Mouse (Mus musculus) embryonic facial prominence, embryonic 14.5 days (tissue): ENCODE measurements around the gene Mef2c. TPM values are rescaled to one million over a fixed set of nuclear protein-coding genes. Genes with fewer than 3 reads are reported as not detected.
A peak's percentile ranks its signal among the peaks of the same experiment; 100 is the strongest.

ENCODE experiments used
- ATAC-seq: fragments of 200-750 bp; cut with Nextera tagmentation; 2 replicates; pipeline ENCODE4 v1.8.0; 2017; ENCODE audit warnings: low read depth, moderate number of reproducible peaks, moderate TSS enrichment
- DNase-seq: peaks from one replicate; pipeline ENCODE4 v3.0.0-alpha.2; 2015; ENCODE audit warnings: low spot score
- H3K27ac ChIP-seq: fragments of 300-500 bp; sonication (generic); replicated peaks from 2 replicates; pipeline ENCODE4 v1.5.1; 2014; ENCODE audit warnings: low read depth, mild to moderate bottlenecking, low read length, moderate library complexity
- H3K27me3 ChIP-seq: fragments of 300-500 bp; sonication (generic); replicated peaks from 2 replicates; pipeline ENCODE4 v1.6.1; 2014; ENCODE audit warnings: low read length; ENCODE audit not compliant: control insufficient read depth, insufficient read depth
- H3K36me3 ChIP-seq: fragments of 300-500 bp; sonication (generic); 2 replicates; pipeline ENCODE4 v1.6.1; 2014; ENCODE audit warnings: low read length, mixed read lengths; ENCODE audit not compliant: control insufficient read depth, insufficient read depth
- H3K4me1 ChIP-seq: fragments of 300-500 bp; sonication (generic); 2 replicates; pipeline ENCODE4 v1.6.1; 2014; ENCODE audit warnings: antibody characterized with exemption, low read length; ENCODE audit not compliant: control insufficient read depth, insufficient read depth
- H3K4me2 ChIP-seq: fragments of 300-500 bp; sonication (generic); 2 replicates; pipeline ENCODE4 v1.6.1; 2014; ENCODE audit warnings: low read depth, mild to moderate bottlenecking, low read length, moderate library complexity, mixed read lengths
- H3K4me3 ChIP-seq: fragments of 300-500 bp; sonication (generic); 2 replicates; pipeline ENCODE4 v1.5.1; 2014; ENCODE audit warnings: low read depth, mild to moderate bottlenecking, low read length
- H3K9ac ChIP-seq: fragments of 300-500 bp; sonication (generic); 2 replicates; pipeline ENCODE4 v1.6.1; 2014; ENCODE audit warnings: low read depth, mild to moderate bottlenecking, low read length, moderate library complexity, mixed read lengths
- H3K9me3 ChIP-seq: fragments of 300-500 bp; sonication (generic); 2 replicates; pipeline ENCODE4 v1.6.1; 2016; ENCODE audit warnings: low read length; ENCODE audit not compliant: control insufficient read depth
- WGBS: fragments of 180-500 bp; shearing (Covaris S2); extraction: QIAGEN DNeasy Blood & Tissue Kit; methylation state at CpG from one replicate; pipeline ENCODE4 v1.1.7; 2014; 5-methylcytosine and 5-hydroxymethylcytosine counted together
- polyA plus RNA-seq: library from polyadenylated mRNA; unstranded; fragments of >200 nt; fragmentation: Nextera tagmentation; extraction: Ambion mirVana; gene quantifications from 2 replicates; pipeline ENCODE4 v1.2.1, GENCODE M21; 2014

Gene Mef2c
- polyA plus RNA-seq, 1 experiment from 2014 or later, result 224 TPM

DNA sequence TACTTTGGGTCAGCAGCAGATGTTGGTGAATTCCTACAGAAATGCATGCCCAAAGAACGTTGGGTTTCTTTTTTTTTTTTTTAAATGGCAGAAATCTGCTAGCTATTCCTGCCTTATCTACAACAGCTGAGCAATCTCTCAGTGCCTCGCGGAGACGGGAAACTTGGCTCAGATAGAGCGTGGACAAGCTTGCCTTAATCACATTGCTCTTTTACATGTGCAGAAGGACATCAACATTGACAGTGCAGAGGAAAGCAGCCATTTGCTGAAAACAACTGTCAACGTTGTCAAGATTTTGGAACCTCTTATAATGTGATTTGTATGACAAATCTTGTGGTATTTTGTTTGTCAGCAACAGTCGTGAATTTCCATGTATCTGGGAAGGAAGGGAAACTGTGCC is 22.5 kb upstream of the Mef2c start:
- no peak overlapping the region for H3K27ac ChIP-seq
- no peak overlapping the region for H3K4me3 ChIP-seq
- H3K9ac ChIP-seq, result no peak overlapping the region
- no peak overlapping the region for H3K4me2 ChIP-seq
- WGBS, result 60% methylated on average over 7 of the region's 7 CpGs
- no peaks in the 10 kb centered on the region for H3K27me3 ChIP-seq
- H3K9me3 ChIP-seq, result no peaks in the 10 kb centered on the region
- no peaks in the 10 kb centered on the region for H3K36me3 ChIP-seq
- DNase-seq (peak; percentile 57), ATAC-seq (no peak)
- H3K4me1 ChIP-seq, result 0 out of 2 replicates have a peak, but pooled peaks cover 4% of the 10 kb centered on the region

GRCm38 (mm10) chr13:83482087-83482486 is 21.7 kb upstream of the Mef2c start:
- Histone ChIP-seq H3K36me3 (no peaks in the 10 kb centered on the region), H3K4me3 (no peak overlapping the region), H3K27me3 (no peaks in the 10 kb centered on the region), H3K9me3 (no peaks in the 10 kb centered on the region), H3K27ac (no peak overlapping the region), H3K4me2 (no peak overlapping the region), H3K9ac (no peak overlapping the region), H3K4me1 (0 out of 2 replicates have a peak, but pooled peaks cover 4% of the 10 kb centered on the region)
- ATAC-seq (no peak), DNase-seq (peak; percentile 68)
- WGBS, result 72% methylated on average over 5 of the region's 5 CpGs

DNA sequence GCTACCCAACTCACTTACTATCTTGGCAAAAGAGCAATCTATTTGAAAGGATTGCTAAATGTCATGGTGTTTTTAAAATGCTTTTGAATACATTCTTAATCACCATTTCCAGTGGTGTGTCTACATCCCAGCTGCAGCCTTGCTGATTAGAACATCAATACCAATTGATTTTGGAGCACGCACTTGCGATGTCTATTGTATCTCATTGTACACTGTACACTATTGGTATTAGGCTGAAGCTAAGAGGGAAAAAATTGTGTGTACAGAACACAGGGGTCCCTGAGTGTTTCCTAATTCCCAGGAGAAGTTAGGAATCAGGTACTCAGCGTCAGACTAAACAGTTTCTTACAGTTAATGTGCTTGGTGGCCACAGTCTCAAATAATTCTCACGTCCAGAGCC is 19.6 kb upstream of the Mef2c start:
- Histone ChIP-seq H3K9ac (no peak overlapping the region), H3K9me3 (no peaks in the 10 kb centered on the region), H3K27ac (no peak overlapping the region), H3K27me3 (no peaks in the 10 kb centered on the region), H3K36me3 (no peaks in the 10 kb centered on the region), H3K4me2 (no peak overlapping the region), H3K4me3 (no peak overlapping the region), H3K4me1 (0 out of 2 replicates have a peak, but pooled peaks cover 4% of the 10 kb centered on the region)
- WGBS, result 84% methylated on average over 4 of the region's 4 CpGs
- no peak for ATAC-seq
- DNase-seq, result no peak

GRCm38 (mm10) chr13:83484721-83485369 is 19.0 kb upstream of the Mef2c start:
- DNase-seq (peak; percentile 50), ATAC-seq (peak; percentile 55; the same call in 1 of the 2 replicates)
- WGBS, result 68% methylated on average over 7 of the region's 7 CpGs
- Histone ChIP-seq H3K9me3 (no peaks in the 10 kb centered on the region), H3K4me2 (no peak overlapping the region), H3K9ac (no peak overlapping the region), H3K27ac (no peak overlapping the region), H3K27me3 (no peaks in the 10 kb centered on the region), H3K4me1 (0 out of 2 replicates have a peak, but pooled peaks cover 4% of the 10 kb centered on the region), H3K36me3 (no peaks in the 10 kb centered on the region), H3K4me3 (no peak overlapping the region)

GRCm38 (mm10) chr13:83492051-83492450 is 11.8 kb upstream of the Mef2c start:
- no peaks in the 10 kb centered on the region for H3K9me3 ChIP-seq
- no peaks in the 10 kb centered on the region for H3K4me1 ChIP-seq
- no peak overlapping the region for H3K4me2 ChIP-seq
- no peak overlapping the region for H3K4me3 ChIP-seq
- WGBS, result 48% methylated on average over 3 of the region's 3 CpGs
- H3K9ac ChIP-seq, result no peak overlapping the region
- ATAC-seq, result no peak
- no peaks in the 10 kb centered on the region for H3K36me3 ChIP-seq
- H3K27ac ChIP-seq, result no peak overlapping the region
- H3K27me3 ChIP-seq, result no peaks in the 10 kb centered on the region
- no peak for DNase-seq

GRCm38 (mm10) chr13:83497708-83498107 is 6.1 kb upstream of the Mef2c start:
- WGBS, result 89% methylated on average over 3 of the region's 3 CpGs
- H3K9ac ChIP-seq, result no peak overlapping the region
- H3K4me1 ChIP-seq, result no peaks in the 10 kb centered on the region
- no peaks in the 10 kb centered on the region for H3K9me3 ChIP-seq
- no peak for DNase-seq
- no peak overlapping the region for H3K4me3 ChIP-seq
- no peak for ATAC-seq
- no peak overlapping the region for H3K4me2 ChIP-seq
- no peaks in the 10 kb centered on the region for H3K36me3 ChIP-seq
- no peaks in the 10 kb centered on the region for H3K27me3 ChIP-seq
- no peak overlapping the region for H3K27ac ChIP-seq

- no peak overlapping the region for H3K4me2 ChIP-seq
- ATAC-seq (no peak), DNase-seq (no peak)
- no peak overlapping the region for H3K4me3 ChIP-seq
- no peaks in the 10 kb centered on the region for H3K36me3 ChIP-seq
- H3K9me3 ChIP-seq, result no peaks in the 10 kb centered on the region
- no peaks in the 10 kb centered on the region for H3K4me1 ChIP-seq
- no peak overlapping the region for H3K9ac ChIP-seq
- H3K27ac ChIP-seq, result no peak overlapping the region
- 70% methylated on average over 4 of the region's 4 CpGs for WGBS
- no peaks in the 10 kb centered on the region for H3K27me3 ChIP-seq
Measured at GRCm38 (mm10) chr13:83499526-83499925, 4.3 kb upstream of the Mef2c start.

DNA sequence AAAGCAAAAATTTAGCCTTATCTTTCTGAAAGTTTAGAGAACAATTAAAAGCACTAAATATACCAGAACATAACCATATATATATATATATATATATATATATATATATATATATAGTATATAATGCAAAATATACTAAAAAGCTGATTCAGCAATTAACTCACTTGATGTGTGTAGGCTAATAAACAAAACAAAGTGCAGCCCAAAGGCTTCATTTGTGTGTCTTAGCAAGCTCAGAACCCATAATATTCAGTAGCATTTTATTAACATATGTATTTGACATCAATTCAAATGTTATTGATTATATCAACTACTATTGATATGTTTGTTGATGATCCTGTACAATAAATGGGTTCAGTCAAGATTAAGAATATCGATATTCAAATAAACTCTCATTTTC is 3.9 kb downstream of the Mef2c start:
- no peak overlapping the region for H3K9ac ChIP-seq
- DNase-seq, result no peak
- H3K4me3 ChIP-seq, result no peak overlapping the region
- 98% methylated on average over 1 of the region's 1 CpGs for WGBS
- no peaks in the 10 kb centered on the region for H3K4me1 ChIP-seq
- no peak overlapping the region for H3K27ac ChIP-seq
- H3K27me3 ChIP-seq, result no peaks in the 10 kb centered on the region
- ATAC-seq, result no peak
- no peaks in the 10 kb centered on the region for H3K9me3 ChIP-seq
- H3K4me2 ChIP-seq, result no peak overlapping the region
- no peaks in the 10 kb centered on the region for H3K36me3 ChIP-seq

DNA sequence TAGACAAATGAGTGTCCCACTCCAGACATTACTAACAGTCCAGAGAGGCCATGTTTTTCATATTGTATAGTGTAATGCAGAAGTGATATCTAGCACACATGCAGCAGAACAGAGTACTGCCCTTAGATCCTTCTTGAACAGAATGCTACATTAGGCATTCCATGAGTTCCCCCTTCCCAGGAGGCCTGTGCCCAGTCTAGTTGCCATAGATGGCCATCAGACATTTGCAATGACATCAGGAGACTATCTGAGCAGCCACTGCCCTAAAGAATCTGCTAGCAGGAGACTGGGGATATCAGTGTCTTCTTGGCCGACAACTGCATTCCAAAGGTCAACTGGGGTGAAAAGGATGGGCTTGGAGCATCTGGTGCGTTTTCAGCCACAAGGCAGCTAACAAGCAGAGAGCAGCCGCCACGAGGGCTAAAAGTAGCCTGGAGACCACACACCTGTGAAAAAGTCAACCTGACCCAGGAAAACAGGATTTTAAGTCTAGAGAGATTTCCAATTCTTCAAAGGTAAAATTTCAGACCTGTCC is 11.2 kb downstream of the Mef2c start:
- DNase-seq, result peak; percentile 10
- ATAC-seq, result no peak
- no peak overlapping the region for H3K9ac ChIP-seq
- H3K4me2 ChIP-seq, result no peak overlapping the region
- no peaks in the 10 kb centered on the region for H3K9me3 ChIP-seq
- WGBS, result 30% methylated on average over 4 of the region's 4 CpGs
- no peaks in the 10 kb centered on the region for H3K27me3 ChIP-seq
- H3K4me1 ChIP-seq, result no peaks in the 10 kb centered on the region
- H3K36me3 ChIP-seq, result no peaks in the 10 kb centered on the region
- H3K4me3 ChIP-seq, result no peak overlapping the region
- H3K27ac ChIP-seq, result no peak overlapping the region
